Comparison of ENCODE assay signal across 28 mouse cellular contexts in genomic region chr11:102478671-102479070, GRCm38 (mm10). TPM values are rescaled to one million over a fixed set of nuclear protein-coding genes. Genes with fewer than 3 reads are reported as not detected.
DNase-seq lines count a peak whose midpoint lies in the region; ATAC-seq and TF ChIP-seq lines count a peak whose summit lies in the region.
"Had no signal": no experiment of that assay in that cellular context is flagged by ENCODE, and none has a peak within 500 bp of the region (broad histone marks: within the 10 kb centered on the region; RNA-seq: fewer than 3 reads in every experiment).

No protein-coding gene starts in this region.

- no peak for ATAC-seq in embryonic facial prominence, embryonic 13.5 days (ENCODE audit: insufficient number of reproducible peaks, insufficient read depth, low FRiP score, low TSS enrichment, low read depth)
- ATAC-seq in liver, embryonic 15.5 days (ENCODE audit: insufficient read depth): peak; percentile 12; the same call in 1 of the 2 replicates
- ATAC-seq in liver, embryonic 12.5 days: no peak
- no peak for ATAC-seq in kidney, embryonic 16.5 days (ENCODE audit: low FRiP score, low TSS enrichment)
- ATAC-seq: activated CD4-positive, CD25-positive, alpha-beta regulatory T cell, adult 4 months; forebrain, embryonic 15.5 days; hindbrain, embryonic 16.5 days had no signal

- H3K9me3 ChIP-seq in embryonic facial prominence, embryonic 13.5 days: no peaks in the 10 kb centered on the region
- no peaks in the 10 kb centered on the region for H3K9me3 ChIP-seq in embryonic facial prominence, embryonic 10.5 days
- H3K9me3 ChIP-seq in liver, embryonic 15.5 days (replicated peaks): no peaks in the 10 kb centered on the region
- H3K9me3 ChIP-seq in liver, embryonic 12.5 days (replicated peaks): no peaks in the 10 kb centered on the region
- no peaks in the 10 kb centered on the region for H3K9me3 ChIP-seq in kidney, embryonic 16.5 days (ENCODE audit: low read length)
- H3K9me3 ChIP-seq: embryonic facial prominence, embryonic 12.5 days; forebrain, embryonic 12.5 days; forebrain, embryonic 15.5 days; heart, embryonic 12.5 days; heart, embryonic 15.5 days; hindbrain, embryonic 10.5 days; hindbrain, embryonic 13.5 days had no signal

- H3K4me3 ChIP-seq in embryonic facial prominence, embryonic 13.5 days: no peak overlapping the region
- H3K4me3 ChIP-seq in embryonic facial prominence, embryonic 10.5 days: no peak overlapping the region
- no peak overlapping the region for H3K4me3 ChIP-seq in liver, embryonic 15.5 days (replicated peaks)
- H3K4me3 ChIP-seq in liver, embryonic 12.5 days: no peak overlapping the region
- H3K4me3 ChIP-seq in testis, adult 2 months (ENCODE audit: control insufficient read depth, low read depth, low read length): peak overlapping the region; percentile 44
- H3K4me3 ChIP-seq in kidney, embryonic 16.5 days (ENCODE audit: low read length): no peak overlapping the region
- H3K4me3 ChIP-seq: embryonic facial prominence, embryonic 12.5 days; erythroblast, embryonic 14.5 days; forebrain, embryonic 12.5 days; forebrain, embryonic 15.5 days; heart, embryonic 12.5 days; heart, embryonic 15.5 days; hindbrain, embryonic 10.5 days; hindbrain, embryonic 13.5 days had no signal

- H3K4me2 ChIP-seq in embryonic facial prominence, embryonic 13.5 days: no peak overlapping the region
- no peak overlapping the region for H3K4me2 ChIP-seq in liver, embryonic 15.5 days
- no peak overlapping the region for H3K4me2 ChIP-seq in liver, embryonic 12.5 days
- no peak overlapping the region for H3K4me2 ChIP-seq in kidney, embryonic 16.5 days (replicated peaks; ENCODE audit: low read depth, low read length)
- H3K4me2 ChIP-seq: embryonic facial prominence, embryonic 12.5 days; forebrain, embryonic 12.5 days; forebrain, embryonic 15.5 days; heart, embryonic 12.5 days; heart, embryonic 15.5 days; hindbrain, embryonic 13.5 days had no signal

- H3K27me3 ChIP-seq in embryonic facial prominence, embryonic 13.5 days: no peaks in the 10 kb centered on the region
- no peaks in the 10 kb centered on the region for H3K27me3 ChIP-seq in embryonic facial prominence, embryonic 10.5 days (replicated peaks; ENCODE audit: low read depth, poor library complexity, severe bottlenecking)
- H3K27me3 ChIP-seq in liver, embryonic 15.5 days: no peaks in the 10 kb centered on the region
- H3K27me3 ChIP-seq in liver, embryonic 12.5 days (replicated peaks): no peaks in the 10 kb centered on the region
- H3K27me3 ChIP-seq in testis, adult 2 months (ENCODE audit: control insufficient read depth, insufficient read depth, low read length): no peaks in the 10 kb centered on the region
- no peaks in the 10 kb centered on the region for H3K27me3 ChIP-seq in kidney, embryonic 16.5 days (ENCODE audit: insufficient read depth, low read length)
- H3K27me3 ChIP-seq: embryonic facial prominence, embryonic 12.5 days; forebrain, embryonic 12.5 days; forebrain, embryonic 15.5 days; heart, embryonic 12.5 days; heart, embryonic 15.5 days; hindbrain, embryonic 13.5 days had no signal

- no peak for DNase-seq in embryonic facial prominence, embryonic 10.5 days (ENCODE audit: low spot score)
- no peak for DNase-seq in testis, postnatal 14 days (ENCODE audit: low spot score)
- DNase-seq in testis, postnatal 10 days (ENCODE audit: low spot score): peak; percentile 38
- DNase-seq: adrenal gland, adult 8-10 months; adrenal gland, postnatal 25 days; cerebellum, adult 11-12 months; cerebellum, adult 8-10 months; cerebellum, postnatal 10 days; cerebellum, postnatal 36 days; gastrocnemius, postnatal 10 days; gastrocnemius, postnatal 36 days; heart, postnatal 10 days; heart, postnatal 36 days had no signal

- WGBS in embryonic facial prominence, embryonic 13.5 days: 93% methylated on average over 3 of the region's 3 CpGs
- WGBS in embryonic facial prominence, embryonic 10.5 days: 83% methylated on average over 3 of the region's 3 CpGs
- WGBS in liver, embryonic 15.5 days (ENCODE audit: insufficient replicate concordance): 57% methylated on average over 3 of the region's 3 CpGs
- 78% methylated on average over 3 of the region's 3 CpGs for WGBS in liver, embryonic 12.5 days (ENCODE audit: insufficient replicate concordance)
- 91% methylated on average over 3 of the region's 3 CpGs for WGBS in kidney, embryonic 16.5 days

- no peak for TF ChIP-seq POLR2A in testis, adult 2 months (IDR thresholded peaks at IDR 0.05; ENCODE audit: control insufficient read depth, low read depth, low read length)

- no peak overlapping the region for H3K27ac ChIP-seq in embryonic facial prominence, embryonic 13.5 days
- H3K27ac ChIP-seq in embryonic facial prominence, embryonic 10.5 days (replicated peaks): no peak overlapping the region
- no peak overlapping the region for H3K27ac ChIP-seq in liver, embryonic 15.5 days (replicated peaks)
- H3K27ac ChIP-seq in liver, embryonic 12.5 days: no peak overlapping the region
- H3K27ac ChIP-seq in testis, adult 2 months (ENCODE audit: control insufficient read depth, insufficient read depth, low read depth, low read length): no peak overlapping the region
- no peak overlapping the region for H3K27ac ChIP-seq in kidney, embryonic 16.5 days (ENCODE audit: low read length)
- H3K27ac ChIP-seq: embryonic facial prominence, embryonic 12.5 days; forebrain, embryonic 12.5 days; forebrain, embryonic 15.5 days; heart, embryonic 15.5 days; hindbrain, embryonic 10.5 days; hindbrain, embryonic 13.5 days had no signal

- TF ChIP-seq CTCF in testis, adult 2 months (IDR thresholded peaks at IDR 0.05; ENCODE audit: control insufficient read depth, insufficient read depth, insufficient replicate concordance, low read depth, low read length): no peak

- H3K36me3 ChIP-seq in embryonic facial prominence, embryonic 13.5 days: peaks cover 71% of the 10 kb centered on the region
- H3K36me3 ChIP-seq in embryonic facial prominence, embryonic 10.5 days (replicated peaks): peaks cover 90% of the 10 kb centered on the region
- peaks cover 60% of the 10 kb centered on the region for H3K36me3 ChIP-seq in liver, embryonic 15.5 days (replicated peaks)
- peaks cover 60% of the 10 kb centered on the region for H3K36me3 ChIP-seq in liver, embryonic 12.5 days
- H3K36me3 ChIP-seq in testis, adult 2 months (ENCODE audit: control insufficient read depth, insufficient read depth, low read length): peaks cover 6% of the 10 kb centered on the region; the same call in 1 of the 2 replicates
- peaks cover 48% of the 10 kb centered on the region for H3K36me3 ChIP-seq in kidney, embryonic 16.5 days (ENCODE audit: insufficient read depth, low read length)

- 0 out of 2 replicates have a peak overlapping the region, but pooled peaks have one; percentile 27 for H3K9ac ChIP-seq in embryonic facial prominence, embryonic 13.5 days
- no peak overlapping the region for H3K9ac ChIP-seq in liver, embryonic 15.5 days
- no peak overlapping the region for H3K9ac ChIP-seq in liver, embryonic 12.5 days
- no peak overlapping the region for H3K9ac ChIP-seq in kidney, embryonic 16.5 days (replicated peaks; ENCODE audit: low read length)
- H3K9ac ChIP-seq: embryonic facial prominence, embryonic 12.5 days; forebrain, embryonic 12.5 days; forebrain, embryonic 15.5 days; heart, embryonic 12.5 days; heart, embryonic 15.5 days; hindbrain, embryonic 13.5 days had no signal

- no peaks in the 10 kb centered on the region for H3K4me1 ChIP-seq in embryonic facial prominence, embryonic 13.5 days
- H3K4me1 ChIP-seq in embryonic facial prominence, embryonic 10.5 days: no peaks in the 10 kb centered on the region
- H3K4me1 ChIP-seq in liver, embryonic 15.5 days (replicated peaks): peaks cover 11% of the 10 kb centered on the region
- peaks cover 17% of the 10 kb centered on the region for H3K4me1 ChIP-seq in liver, embryonic 12.5 days
- H3K4me1 ChIP-seq in testis, adult 2 months (ENCODE audit: control insufficient read depth, insufficient read depth, low read length): no peaks in the 10 kb centered on the region
- H3K4me1 ChIP-seq in kidney, embryonic 16.5 days (ENCODE audit: insufficient read depth, low read length): no peaks in the 10 kb centered on the region
- H3K4me1 ChIP-seq: embryonic facial prominence, embryonic 12.5 days; forebrain, embryonic 12.5 days; forebrain, embryonic 15.5 days; heart, embryonic 12.5 days; heart, embryonic 15.5 days; hindbrain, embryonic 10.5 days; hindbrain, embryonic 13.5 days had no signal

RNA-seq across cellular contexts. Expression of gene Itga2b, which starts 8.7 kb away (rescaled TPM):
- 6.2 and 6.7 TPM in 2 replicates for polyA plus RNA-seq in embryonic facial prominence, embryonic 13.5 days (2015; fragmentation: Nextera tagmentation; extraction: Ambion mirVana)
- 3.9 and 6.5 TPM in 2 replicates for polyA plus RNA-seq in embryonic facial prominence, embryonic 10.5 days (2016; fragmentation: Nextera tagmentation; extraction: Ambion mirVana)
- polyA plus RNA-seq in liver, embryonic 15.5 days (2015; fragmentation: Nextera tagmentation; extraction: Ambion mirVana): 26.9 and 35.1 TPM in 2 replicates
- polyA plus RNA-seq in liver, embryonic 12.5 days (2016; fragmentation: Nextera tagmentation; extraction: Ambion mirVana): 82.1 and 88.2 TPM in 2 replicates
- 3.4 and 5.2 TPM in 2 replicates for polyA plus RNA-seq in testis, adult 2 months (2012; rRNA removed)
- polyA plus RNA-seq in kidney, embryonic 16.5 days (2015; fragmentation: Nextera tagmentation; extraction: Ambion mirVana): 10.2 and 10.8 TPM in 2 replicates

RNA-seq across cellular contexts. Expression of gene Fam171a2, which starts 31.2 kb away (rescaled TPM):
- polyA plus RNA-seq in embryonic facial prominence, embryonic 13.5 days (2015; fragmentation: Nextera tagmentation; extraction: Ambion mirVana): 8.1 and 8.2 TPM in 2 replicates
- 3.4 and 3.7 TPM in 2 replicates for polyA plus RNA-seq in embryonic facial prominence, embryonic 10.5 days (2016; fragmentation: Nextera tagmentation; extraction: Ambion mirVana)
- polyA plus RNA-seq in liver, embryonic 15.5 days (2015; fragmentation: Nextera tagmentation; extraction: Ambion mirVana): 0.28 and 0.61 TPM in 2 replicates
- 1.3 and 1.9 TPM in 2 replicates for polyA plus RNA-seq in liver, embryonic 12.5 days (2016; fragmentation: Nextera tagmentation; extraction: Ambion mirVana)
- 0.88 and 1.2 TPM in 2 replicates for polyA plus RNA-seq in testis, adult 2 months (2012; rRNA removed)
- 5.3 and 5.8 TPM in 2 replicates for polyA plus RNA-seq in kidney, embryonic 16.5 days (2015; fragmentation: Nextera tagmentation; extraction: Ambion mirVana)
- polyA plus RNA-seq: activated CD4-positive, CD25-positive, alpha-beta regulatory T cell, adult 4 months had no signal

RNA-seq across cellular contexts. Expression of gene Grn, which starts 48.6 kb away (rescaled TPM):
- polyA plus RNA-seq in embryonic facial prominence, embryonic 13.5 days (2015; fragmentation: Nextera tagmentation; extraction: Ambion mirVana): 124 and 126 TPM in 2 replicates
- polyA plus RNA-seq in embryonic facial prominence, embryonic 10.5 days (2016; fragmentation: Nextera tagmentation; extraction: Ambion mirVana): 79.4 and 87.3 TPM in 2 replicates
- polyA plus RNA-seq in liver, embryonic 15.5 days (2015; fragmentation: Nextera tagmentation; extraction: Ambion mirVana): 94.8 and 121 TPM in 2 replicates
- 55.8 and 58.1 TPM in 2 replicates for polyA plus RNA-seq in liver, embryonic 12.5 days (2016; fragmentation: Nextera tagmentation; extraction: Ambion mirVana)
- polyA plus RNA-seq in testis, adult 2 months (2012; rRNA removed): 21.1 TPM in 2 replicates
- polyA plus RNA-seq in kidney, embryonic 16.5 days (2015; fragmentation: Nextera tagmentation; extraction: Ambion mirVana): 208 and 213 TPM in 2 replicates
